Mouse (Mus musculus): ENCODE data around the gene Tor3a. TPM values are rescaled to one million over a fixed set of nuclear protein-coding genes. Genes with fewer than 3 reads are reported as not detected.

Gene Tor3a
- polyA plus RNA-seq, 1 experiment from 2014 or later, result 4.6 TPM

DNA sequence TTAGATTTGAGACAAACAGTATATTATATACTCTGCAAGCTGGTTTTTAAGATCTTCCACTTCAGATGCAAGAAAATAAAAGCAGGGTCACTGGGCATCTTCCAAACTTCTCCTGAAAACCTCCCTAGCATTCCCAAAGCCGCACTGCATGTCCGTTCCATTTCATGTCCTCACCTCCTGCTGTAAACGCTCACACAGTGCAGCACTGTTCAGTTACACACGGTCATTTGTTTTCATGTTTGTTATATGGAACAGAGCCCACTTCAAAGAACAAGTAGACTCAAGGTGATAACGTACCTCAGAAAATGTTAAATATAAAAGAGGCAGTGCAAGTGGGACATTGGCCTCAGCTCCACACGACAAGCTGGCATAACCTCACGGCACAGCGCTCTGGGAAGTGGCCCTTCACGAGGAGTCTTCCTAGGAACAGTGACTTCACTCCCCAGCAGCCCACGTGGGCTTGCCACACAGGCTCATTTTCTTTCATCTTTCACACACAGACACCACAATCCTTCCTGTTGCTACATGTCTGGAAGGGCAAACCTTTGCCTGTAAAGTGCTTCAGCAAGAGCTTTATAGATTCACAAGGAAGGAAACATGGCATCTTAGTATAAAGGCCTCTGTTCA is 36.4 kb upstream of the Tor3a start:
- H3K4me3 ChIP-seq (replicated peaks; ENCODE audit: low read depth, low read length), result no peak overlapping the region
- H3K9me3 ChIP-seq (ENCODE audit: control insufficient read depth, low read length), result no peaks in the 10 kb centered on the region
- no peak overlapping the region for H3K4me2 ChIP-seq (ENCODE audit: low read length)
- H3K27me3 ChIP-seq (ENCODE audit: control insufficient read depth, insufficient read depth, low read length), result no peaks in the 10 kb centered on the region
- no peak overlapping the region for H3K27ac ChIP-seq (replicated peaks; ENCODE audit: low read depth, low read length)
- peak; percentile 29 for DNase-seq
- WGBS, result 68% methylated on average over 10 of the region's 10 CpGs
- peaks cover 3% of the 10 kb centered on the region; the same call in 1 of the 2 replicates for H3K4me1 ChIP-seq (ENCODE audit: control insufficient read depth, insufficient read depth, low read length)
- no peak overlapping the region for H3K9ac ChIP-seq (replicated peaks; ENCODE audit: low read length)
- H3K36me3 ChIP-seq (ENCODE audit: control insufficient read depth, insufficient read depth, low read length), result 0 out of 2 replicates have a peak, but pooled peaks cover 5% of the 10 kb centered on the region
- no peak for ATAC-seq (ENCODE audit: low FRiP score, low TSS enrichment)

GRCm38 (mm10) chr1:156708672-156709071 is 34.5 kb upstream of the Tor3a start:
- ATAC-seq (ENCODE audit: low FRiP score, low TSS enrichment), result no peak
- WGBS, result 91% methylated on average over 3 of the region's 3 CpGs
- Histone ChIP-seq H3K9ac (replicated peaks; ENCODE audit: low read length) (no peak overlapping the region), H3K4me2 (ENCODE audit: low read length) (no peak overlapping the region), H3K4me3 (replicated peaks; ENCODE audit: low read depth, low read length) (no peak overlapping the region), H3K27ac (replicated peaks; ENCODE audit: low read depth, low read length) (no peak overlapping the region), H3K27me3 (ENCODE audit: control insufficient read depth, insufficient read depth, low read length) (no peaks in the 10 kb centered on the region), H3K9me3 (ENCODE audit: control insufficient read depth, low read length) (no peaks in the 10 kb centered on the region), H3K36me3 (ENCODE audit: control insufficient read depth, insufficient read depth, low read length) (peaks cover 22% of the 10 kb centered on the region), H3K4me1 (ENCODE audit: control insufficient read depth, insufficient read depth, low read length) (peaks cover 3% of the 10 kb centered on the region; the same call in 1 of the 2 replicates)
- DNase-seq, result no peak

- no peak overlapping the region for H3K4me3 ChIP-seq (replicated peaks; ENCODE audit: low read depth, low read length)
- no peak for ATAC-seq (ENCODE audit: low FRiP score, low TSS enrichment)
- no peak overlapping the region for H3K27ac ChIP-seq (replicated peaks; ENCODE audit: low read depth, low read length)
- H3K4me1 ChIP-seq (ENCODE audit: control insufficient read depth, insufficient read depth, low read length), result peaks cover 3% of the 10 kb centered on the region; the same call in 1 of the 2 replicates
- peaks cover 36% of the 10 kb centered on the region for H3K36me3 ChIP-seq (ENCODE audit: control insufficient read depth, insufficient read depth, low read length)
- DNase-seq, result no peak
- no peaks in the 10 kb centered on the region for H3K9me3 ChIP-seq (ENCODE audit: control insufficient read depth, low read length)
- no peaks in the 10 kb centered on the region for H3K27me3 ChIP-seq (ENCODE audit: control insufficient read depth, insufficient read depth, low read length)
- WGBS, result 85% methylated on average over 10 of the region's 10 CpGs
- no peak overlapping the region for H3K9ac ChIP-seq (replicated peaks; ENCODE audit: low read length)
- no peak overlapping the region for H3K4me2 ChIP-seq (ENCODE audit: low read length)
Measured at GRCm38 (mm10) chr1:156705696-156706285, 31.6 kb upstream of the Tor3a start.

- WGBS, result 88% methylated on average over 4 of the region's 4 CpGs
- ATAC-seq (ENCODE audit: low FRiP score, low TSS enrichment) (no peak), DNase-seq (no peak)
- Histone ChIP-seq H3K36me3 (ENCODE audit: control insufficient read depth, insufficient read depth, low read length) (peaks cover 51% of the 10 kb centered on the region), H3K9ac (replicated peaks; ENCODE audit: low read length) (no peak overlapping the region), H3K9me3 (ENCODE audit: control insufficient read depth, low read length) (no peaks in the 10 kb centered on the region), H3K4me1 (ENCODE audit: control insufficient read depth, insufficient read depth, low read length) (no peaks in the 10 kb centered on the region), H3K27ac (replicated peaks; ENCODE audit: low read depth, low read length) (no peak overlapping the region), H3K27me3 (ENCODE audit: control insufficient read depth, insufficient read depth, low read length) (no peaks in the 10 kb centered on the region), H3K4me2 (ENCODE audit: low read length) (no peak overlapping the region), H3K4me3 (replicated peaks; ENCODE audit: low read depth, low read length) (no peak overlapping the region)
Measured at GRCm38 (mm10) chr1:156703444-156703843, 29.3 kb upstream of the Tor3a start.

DNA sequence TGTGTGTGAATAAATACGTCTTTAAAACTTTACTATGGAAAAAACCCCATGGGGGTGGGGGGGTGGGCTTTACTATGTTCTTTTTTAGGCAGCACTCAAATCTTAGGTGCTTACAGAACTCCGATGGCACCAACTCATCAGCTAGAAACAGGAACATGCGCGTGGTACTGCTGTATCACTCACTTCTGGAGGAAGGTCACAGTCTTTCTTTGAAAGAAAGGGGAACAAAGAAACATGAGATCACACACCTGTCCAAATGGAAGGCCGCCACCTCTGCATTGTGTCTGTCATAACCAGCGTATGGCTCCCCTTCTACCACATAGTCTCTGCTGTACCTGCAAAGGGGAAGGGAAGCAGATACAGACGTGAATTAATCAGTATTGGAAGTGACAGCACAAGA is 28.0 kb upstream of the Tor3a start:
- ATAC-seq (ENCODE audit: low FRiP score, low TSS enrichment) (no peak), DNase-seq (no peak)
- no peak overlapping the region for H3K9ac ChIP-seq (replicated peaks; ENCODE audit: low read length)
- no peak overlapping the region for H3K4me2 ChIP-seq (ENCODE audit: low read length)
- no peaks in the 10 kb centered on the region for H3K9me3 ChIP-seq (ENCODE audit: control insufficient read depth, low read length)
- H3K27ac ChIP-seq (replicated peaks; ENCODE audit: low read depth, low read length), result no peak overlapping the region
- H3K36me3 ChIP-seq (ENCODE audit: control insufficient read depth, insufficient read depth, low read length), result peaks cover 62% of the 10 kb centered on the region
- H3K4me3 ChIP-seq (replicated peaks; ENCODE audit: low read depth, low read length), result no peak overlapping the region
- no peaks in the 10 kb centered on the region for H3K27me3 ChIP-seq (ENCODE audit: control insufficient read depth, insufficient read depth, low read length)
- H3K4me1 ChIP-seq (ENCODE audit: control insufficient read depth, insufficient read depth, low read length), result no peaks in the 10 kb centered on the region
- 91% methylated on average over 7 of the region's 7 CpGs for WGBS

DNA sequence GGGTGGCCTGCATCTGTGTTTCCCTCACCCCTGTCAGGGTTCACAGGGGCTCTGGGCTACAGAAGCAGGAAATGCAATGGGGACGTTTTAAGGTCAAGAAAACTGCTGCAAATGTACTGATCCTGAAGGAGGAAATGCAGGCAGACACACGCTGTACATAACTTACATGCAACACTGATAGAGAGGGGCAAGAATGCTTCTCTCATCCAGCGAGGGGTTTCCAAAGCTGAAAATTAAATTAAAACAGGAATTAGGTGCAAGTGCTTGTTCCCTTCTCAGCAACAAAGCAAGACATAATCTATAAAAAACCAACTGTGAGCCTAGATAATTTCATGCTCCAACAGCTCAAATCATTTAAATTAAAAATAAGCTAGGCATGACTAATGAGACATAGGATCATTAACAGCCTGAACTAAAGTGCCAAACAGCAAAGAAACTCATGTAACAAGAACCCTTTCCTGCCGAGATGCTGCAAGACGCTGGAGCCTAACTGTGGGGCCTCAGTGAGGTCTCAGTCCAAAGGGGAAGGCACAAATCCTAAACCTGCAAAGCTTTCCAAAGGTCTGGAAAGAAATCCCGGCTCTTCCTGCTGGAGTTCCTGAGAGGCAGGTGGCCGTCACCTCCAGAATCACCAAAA is 12.0 kb upstream of the Tor3a start:
- no peak overlapping the region for H3K4me2 ChIP-seq (ENCODE audit: low read length)
- DNase-seq, result no peak
- H3K27me3 ChIP-seq (ENCODE audit: control insufficient read depth, insufficient read depth, low read length), result no peaks in the 10 kb centered on the region
- H3K36me3 ChIP-seq (ENCODE audit: control insufficient read depth, insufficient read depth, low read length), result peaks cover 77% of the 10 kb centered on the region
- H3K4me3 ChIP-seq (replicated peaks; ENCODE audit: low read depth, low read length), result no peak overlapping the region
- WGBS, result 67% methylated on average over 7 of the region's 7 CpGs
- no peak for ATAC-seq (ENCODE audit: low FRiP score, low TSS enrichment)
- H3K9ac ChIP-seq (replicated peaks; ENCODE audit: low read length), result no peak overlapping the region
- H3K9me3 ChIP-seq (ENCODE audit: control insufficient read depth, low read length), result no peaks in the 10 kb centered on the region
- H3K4me1 ChIP-seq (ENCODE audit: control insufficient read depth, insufficient read depth, low read length), result no peaks in the 10 kb centered on the region
- H3K27ac ChIP-seq (replicated peaks; ENCODE audit: low read depth, low read length), result no peak overlapping the region

- no peak overlapping the region for H3K4me3 ChIP-seq (replicated peaks; ENCODE audit: low read depth, low read length)
- no peak for DNase-seq
- H3K27me3 ChIP-seq (ENCODE audit: control insufficient read depth, insufficient read depth, low read length), result 0 out of 2 replicates have a peak, but pooled peaks cover 4% of the 10 kb centered on the region
- H3K4me1 ChIP-seq (ENCODE audit: control insufficient read depth, insufficient read depth, low read length), result no peaks in the 10 kb centered on the region
- ATAC-seq (ENCODE audit: low FRiP score, low TSS enrichment), result no peak
- H3K27ac ChIP-seq (replicated peaks; ENCODE audit: low read depth, low read length), result no peak overlapping the region
- H3K9me3 ChIP-seq (ENCODE audit: control insufficient read depth, low read length), result no peaks in the 10 kb centered on the region
- 82% methylated on average over 9 of the region's 9 CpGs for WGBS
- H3K4me2 ChIP-seq (ENCODE audit: low read length), result no peak overlapping the region
- H3K9ac ChIP-seq (replicated peaks; ENCODE audit: low read length), result no peak overlapping the region
- H3K36me3 ChIP-seq (ENCODE audit: control insufficient read depth, insufficient read depth, low read length), result peaks cover 26% of the 10 kb centered on the region
Measured at GRCm38 (mm10) chr1:156679599-156679998, 5.4 kb upstream of the Tor3a start.

- Histone ChIP-seq H3K4me1 (ENCODE audit: control insufficient read depth, insufficient read depth, low read length) (peaks cover 12% of the 10 kb centered on the region), H3K27ac (replicated peaks; ENCODE audit: low read depth, low read length) (no peak overlapping the region), H3K4me3 (replicated peaks; ENCODE audit: low read depth, low read length) (no peak overlapping the region), H3K4me2 (ENCODE audit: low read length) (no peak overlapping the region), H3K27me3 (ENCODE audit: control insufficient read depth, insufficient read depth, low read length) (0 out of 2 replicates have a peak, but pooled peaks cover 4% of the 10 kb centered on the region), H3K36me3 (ENCODE audit: control insufficient read depth, insufficient read depth, low read length) (peaks cover 19% of the 10 kb centered on the region), H3K9ac (replicated peaks; ENCODE audit: low read length) (no peak overlapping the region), H3K9me3 (ENCODE audit: control insufficient read depth, low read length) (no peaks in the 10 kb centered on the region)
- 75% methylated on average over 3 of the region's 3 CpGs for WGBS
- no peak for DNase-seq
- no peak for ATAC-seq (ENCODE audit: low FRiP score, low TSS enrichment)
Measured at GRCm38 (mm10) chr1:156677230-156677629, 3.1 kb upstream of the Tor3a start.

Measured in midbrain, embryonic 14.5 days (tissue).